ENCODE assay signal across 25 mouse cellular contexts in the genomic region with DNA sequence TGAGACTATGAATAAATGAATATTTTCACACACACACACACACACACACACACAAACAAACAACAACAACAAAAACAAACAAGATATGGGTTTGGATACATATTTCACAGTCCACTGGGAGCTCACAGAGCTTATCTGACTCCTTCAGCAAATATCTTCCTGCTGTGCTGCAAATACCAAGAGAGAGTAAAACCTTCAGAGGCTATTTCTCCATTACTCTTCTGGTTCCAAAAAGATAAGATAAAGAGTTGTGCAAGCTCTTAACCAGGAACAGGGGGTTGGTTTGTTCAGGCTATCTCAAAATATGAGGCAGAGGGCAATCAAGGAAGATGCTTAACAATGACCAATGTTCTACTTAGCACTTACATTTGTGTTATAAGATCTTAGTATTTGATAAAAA.
"Had no signal": no experiment of that assay in that cellular context is flagged by ENCODE, and none has a peak within 500 bp of the region (broad histone marks: within the 10 kb centered on the region; RNA-seq: fewer than 3 reads in every experiment).

No protein-coding gene starts in this region.

- H3K4me1 ChIP-seq: intestine, embryonic 15.5 days; limb, embryonic 13.5 days; limb, embryonic 15.5 days had no signal

- H3K27ac ChIP-seq: gastrocnemius, adult 2 months; heart, embryonic 10.5 days; hindbrain, embryonic 10.5 days; hindbrain, embryonic 12.5 days; hindbrain, embryonic 14.5 days; intestine, embryonic 15.5 days; limb, embryonic 13.5 days; limb, embryonic 15.5 days had no signal

- DNase-seq: gastrocnemius, adult 2 months; gastrocnemius, postnatal 10 days; gastrocnemius, postnatal 25 days; heart, adult 18-20 months; heart, postnatal 10 days; heart, postnatal 4 days; kidney, adult 18-20 months; kidney, adult 8-10 months; kidney, postnatal 10 days; kidney, postnatal 25 days; kidney, postnatal 4 days; layer of hippocampus, adult 9-11 months; layer of hippocampus, postnatal 36 days; left cerebral cortex, postnatal 4 days had no signal

- H3K27me3 ChIP-seq: heart, embryonic 12.5 days; intestine, embryonic 15.5 days; limb, embryonic 13.5 days; limb, embryonic 15.5 days had no signal

- ATAC-seq: hindbrain, embryonic 16.5 days; inflammation-experienced regulatory T-cells, adult 6 months; intestine, embryonic 15.5 days; intestine, postnatal 0 days had no signal

- H3K4me2 ChIP-seq: heart, embryonic 12.5 days; hindbrain, embryonic 12.5 days; hindbrain, embryonic 14.5 days; intestine, embryonic 15.5 days; limb, embryonic 13.5 days; limb, embryonic 15.5 days had no signal

- H3K9ac ChIP-seq: heart, embryonic 12.5 days; hindbrain, embryonic 12.5 days; hindbrain, embryonic 14.5 days; intestine, embryonic 15.5 days; limb, embryonic 13.5 days; limb, embryonic 15.5 days had no signal

- H3K36me3 ChIP-seq: heart, embryonic 10.5 days; heart, embryonic 12.5 days; hindbrain, embryonic 10.5 days; hindbrain, embryonic 12.5 days; intestine, embryonic 15.5 days; limb, embryonic 13.5 days; limb, embryonic 15.5 days had no signal

- H3K9me3 ChIP-seq: heart, embryonic 10.5 days; heart, embryonic 12.5 days; hindbrain, embryonic 10.5 days; hindbrain, embryonic 12.5 days; intestine, embryonic 15.5 days; limb, embryonic 13.5 days; limb, embryonic 15.5 days had no signal

- H3K4me3 ChIP-seq: gastrocnemius, adult 2 months; heart, embryonic 10.5 days; heart, embryonic 12.5 days; hindbrain, embryonic 10.5 days; hindbrain, embryonic 12.5 days; intestine, embryonic 15.5 days; limb, embryonic 13.5 days; limb, embryonic 15.5 days had no signal
